Mouse (Mus musculus) CH12.LX (cell line): ENCODE measurements around the gene Trim13. TPM values are rescaled to one million over a fixed set of nuclear protein-coding genes. Genes with fewer than 3 reads are reported as not detected.

ENCODE experiments used
- DNase-seq: peaks from one replicate; pipeline ENCODE4 v3.0.0-alpha.2; 2013; ENCODE audit errors: extremely low read depth
- H3K27ac ChIP-seq: 2 replicates; pipeline ENCODE4 v1.5.1; 2012; ENCODE audit warnings: low read depth, mild to moderate bottlenecking, control low read depth, moderate library complexity; ENCODE audit not compliant: insufficient read depth
- H3K27me3 ChIP-seq: replicated peaks from 2 replicates; pipeline ENCODE3; 2012; ENCODE audit warnings: inconsistent platforms
- H3K36me3 ChIP-seq, 2 experiments: replicated peaks in 1 of 2; 2 replicates each; pipeline versions ENCODE3 to v1.6.1; 2012; ENCODE audit warnings: inconsistent platforms in 1 of 2, low read length in 1 of 2, mild to moderate bottlenecking in 1 of 2, mixed read lengths in 1 of 2, moderate library complexity in 1 of 2; ENCODE audit not compliant: control insufficient read depth in 1 of 2, insufficient read depth in 1 of 2
- H3K4me1 ChIP-seq, 2 experiments: 2 replicates each; pipeline ENCODE4 v1.6.1; 2012; ENCODE audit warnings: inconsistent platforms in 1 of 2, moderate library complexity in 1 of 2; ENCODE audit not compliant: insufficient read depth in 2 of 2, control insufficient read depth in 1 of 2
- H3K4me2 ChIP-seq: 2 replicates; pipeline ENCODE4 v1.6.1; 2012; ENCODE audit warnings: low read depth, mild to moderate bottlenecking, control low read depth; ENCODE audit not compliant: poor library complexity, insufficient read depth, severe bottlenecking
- H3K4me3 ChIP-seq, 3 experiments: fragments of 150-350 bp in 1 of 3; sonication (generic) in 1 of 3; replicated peaks in 1 of 3; 2 replicates each; pipeline versions ENCODE3 to v1.5.1; 2011 to 2012; ENCODE audit warnings: low read depth in 2 of 3, low read length in 2 of 3, mild to moderate bottlenecking in 2 of 3, moderate library complexity in 2 of 3, control low read depth in 1 of 3, improper control_type of control experiment in 1 of 3, inconsistent platforms in 1 of 3, mixed read lengths in 1 of 3; ENCODE audit not compliant: poor library complexity in 1 of 3
- H3K79me2 ChIP-seq: replicated peaks from 2 replicates; pipeline ENCODE4 v1.6.1; 2012; ENCODE audit warnings: mild to moderate bottlenecking, moderate library complexity; ENCODE audit not compliant: control insufficient read depth, poor library complexity, insufficient read depth, severe bottlenecking; ENCODE audit errors: extremely low read depth
- H3K9ac ChIP-seq: 2 replicates; pipeline ENCODE4 v1.6.1; 2012; ENCODE audit warnings: low read depth, mild to moderate bottlenecking, control low read depth, moderate library complexity; ENCODE audit not compliant: insufficient read depth
- H3K9me3 ChIP-seq: replicated peaks from 2 replicates; pipeline ENCODE3; 2012; ENCODE audit warnings: low read length, inconsistent platforms, mixed read lengths
- BHLHE40 ChIP-seq: IDR thresholded peaks from 2 replicates; pipeline ENCODE4 v1.6.1; 2011; ENCODE audit warnings: mild to moderate bottlenecking, low read depth, low read length, improper control_type of control experiment
- CHD1 ChIP-seq: IDR thresholded peaks from 2 replicates; pipeline ENCODE4 v1.6.1; 2012; ENCODE audit warnings: low read depth, low read length, improper control_type of control experiment, inconsistent platforms
- CHD2 ChIP-seq: IDR thresholded peaks from 2 replicates; pipeline ENCODE4 v1.6.1; 2011; ENCODE audit warnings: low read length, improper control_type of control experiment
- CTCF ChIP-seq, 2 experiments: IDR thresholded peaks in 1 of 2; conservative IDR thresholded peaks in 1 of 2; 2 replicates each; pipeline ENCODE4 v1.5.1; 2011 to 2012; ENCODE audit warnings: low read depth in 2 of 2, low read length in 2 of 2, improper control_type of control experiment in 1 of 2, inconsistent platforms in 1 of 2, mild to moderate bottlenecking in 1 of 2, moderate library complexity in 1 of 2
- E2F4 ChIP-seq: IDR thresholded peaks from 2 replicates; pipeline ENCODE4 v1.6.1; 2011; ENCODE audit warnings: low read depth, low read length, improper control_type of control experiment; ENCODE audit not compliant: insufficient replicate concordance
- ELF1 ChIP-seq: IDR thresholded peaks from 2 replicates; pipeline ENCODE4 v1.6.1; 2014; ENCODE audit warnings: low read depth, mild to moderate bottlenecking, inconsistent platforms, low read length, improper control_type of control experiment
- ETS1 ChIP-seq: conservative IDR thresholded peaks from 2 replicates; pipeline ENCODE4 v1.6.1; 2012; ENCODE audit warnings: low read depth, mild to moderate bottlenecking, inconsistent platforms, low read length, improper control_type of control experiment, moderate library complexity
- GABPA ChIP-seq: IDR thresholded peaks from 2 replicates; pipeline ENCODE4 v1.6.1; 2012; ENCODE audit warnings: low read depth, low read length, improper control_type of control experiment, inconsistent platforms; ENCODE audit not compliant: insufficient replicate concordance
- IRF4 ChIP-seq: IDR thresholded peaks from 2 replicates; pipeline ENCODE4 v1.6.1; 2014; ENCODE audit warnings: low read depth, mild to moderate bottlenecking, inconsistent platforms, low read length, improper control_type of control experiment
- JUN ChIP-seq: IDR thresholded peaks from 2 replicates; pipeline ENCODE4 v1.6.1; 2011; ENCODE audit warnings: low read depth, mild to moderate bottlenecking, low read length, improper control_type of control experiment, moderate library complexity; ENCODE audit not compliant: insufficient read depth
- JUND ChIP-seq: conservative IDR thresholded peaks from 2 replicates; pipeline ENCODE4 v1.6.1; 2011; ENCODE audit warnings: low read depth, low read length, improper control_type of control experiment
- KAT2A ChIP-seq: IDR thresholded peaks from 2 replicates; pipeline ENCODE4 v1.6.1; 2012; ENCODE audit warnings: low read length, improper control_type of control experiment, inconsistent platforms; ENCODE audit not compliant: insufficient replicate concordance
- MAX ChIP-seq: IDR thresholded peaks from 2 replicates; pipeline ENCODE4 v1.6.1; 2011; ENCODE audit warnings: low read length, improper control_type of control experiment
- MAZ ChIP-seq: IDR thresholded peaks from 2 replicates; pipeline ENCODE4 v1.6.1; 2012; ENCODE audit warnings: low read depth, mild to moderate bottlenecking, inconsistent platforms, low read length, improper control_type of control experiment, moderate library complexity
- MEF2A ChIP-seq: IDR thresholded peaks from 2 replicates; pipeline ENCODE4 v1.6.1; 2014; ENCODE audit warnings: low read depth, mild to moderate bottlenecking, inconsistent platforms, low read length, improper control_type of control experiment, borderline replicate concordance
- MXI1 ChIP-seq: IDR thresholded peaks from 2 replicates; pipeline ENCODE4 v1.6.1; 2011; ENCODE audit warnings: mild to moderate bottlenecking, low read depth, low read length, improper control_type of control experiment
- MYC ChIP-seq: IDR thresholded peaks from 2 replicates; pipeline ENCODE4 v1.6.1; 2011; ENCODE audit warnings: low read depth, mild to moderate bottlenecking, improper control_type of control experiment, low read length
- NELFE ChIP-seq: IDR thresholded peaks from 2 replicates; pipeline ENCODE4 v1.6.1; 2011; ENCODE audit warnings: low read depth, low read length, improper control_type of control experiment
- NRF1 ChIP-seq: IDR thresholded peaks from 2 replicates; pipeline ENCODE4 v1.6.1; 2014; ENCODE audit warnings: low read depth, mild to moderate bottlenecking, inconsistent platforms, low read length, improper control_type of control experiment, moderate library complexity
- POLR2A ChIP-seq: IDR thresholded peaks from 2 replicates; pipeline ENCODE4 v1.6.1; 2011; ENCODE audit warnings: low read depth, mild to moderate bottlenecking, improper control_type of control experiment, low read length
- POLR2AphosphoS2 ChIP-seq: IDR thresholded peaks from 2 replicates; pipeline ENCODE4 v1.6.1; 2011; ENCODE audit warnings: low read depth, low read length, improper control_type of control experiment
- RCOR1 ChIP-seq: conservative IDR thresholded peaks from 2 replicates; pipeline ENCODE4 v1.6.1; 2012; ENCODE audit warnings: low read depth, mild to moderate bottlenecking, inconsistent platforms, low read length, improper control_type of control experiment
- SIN3A ChIP-seq: IDR thresholded peaks from 2 replicates; pipeline ENCODE4 v1.6.1; 2012; ENCODE audit warnings: low read length, improper control_type of control experiment, inconsistent platforms
- SMC3 ChIP-seq: IDR thresholded peaks from 2 replicates; pipeline ENCODE4 v1.6.1; 2011; ENCODE audit warnings: low read depth, low read length, improper control_type of control experiment
- TBP ChIP-seq: conservative IDR thresholded peaks from 2 replicates; pipeline ENCODE4 v1.6.1; 2011; ENCODE audit warnings: low read depth, low read length, improper control_type of control experiment
- TCF12 ChIP-seq: IDR thresholded peaks from 2 replicates; pipeline ENCODE4 v1.6.1; 2014; ENCODE audit warnings: low read depth, mild to moderate bottlenecking, inconsistent platforms, low read length, improper control_type of control experiment
- USF1 ChIP-seq: IDR thresholded peaks from 2 replicates; pipeline ENCODE4 v1.6.1; 2014; ENCODE audit warnings: low read depth, mild to moderate bottlenecking, inconsistent platforms, low read length, improper control_type of control experiment
- USF2 ChIP-seq: conservative IDR thresholded peaks from 2 replicates; pipeline ENCODE4 v1.6.1; 2011; ENCODE audit warnings: low read depth, low read length, improper control_type of control experiment
- ZC3H11A ChIP-seq: IDR thresholded peaks from 2 replicates; pipeline ENCODE4 v1.6.1; 2012; ENCODE audit warnings: low read depth, mild to moderate bottlenecking, inconsistent platforms, low read length, improper control_type of control experiment
- ZKSCAN1 ChIP-seq: IDR thresholded peaks from 2 replicates; pipeline ENCODE4 v1.6.1; 2012; ENCODE audit warnings: low read depth, inconsistent platforms, low read length, improper control_type of control experiment, borderline replicate concordance
- dilution Hi-C: fragments of 300-500 bp; cut with MboI; formaldehyde crosslinking; loops from 2 replicates; pipeline ENCODE4 v1.14.3; 2020; ENCODE audit warnings: low sequenced_read_pairs; ENCODE audit not compliant: extremely low pct_unique_long_range_greater_than_20kb, extremely low pct_ligation_motif_present
- in situ Hi-C: fragments of 300-500 bp; cut with MboI; formaldehyde crosslinking; loops from 3 replicates; pipeline ENCODE4 v1.14.3; 2019; ENCODE audit warnings: low sequenced_read_pairs, low pct_ligation_motif_present, low pct_unique_long_range_greater_than_20kb, mixed read lengths
- polyA plus RNA-seq: library from polyadenylated mRNA; unstranded; fragments of >175 nt; gene quantifications from 2 replicates; pipeline ENCODE4 v1.2.1, GENCODE M21; 2012; ENCODE audit warnings: low read depth; ENCODE audit not compliant: insufficient read length
- total RNA-seq, 2 experiments: library from RNA; depleted of rRNA; stranded (reverse); fragments of 300-350 nt in 1 of 2; fragments of >200 nt in 1 of 2; gene quantifications; 2 replicates each; pipeline ENCODE4 v1.2.3; 2012 to 2014

Gene Trim13
- total and polyA plus RNA-seq, 3 experiments, result 3.2 to 7.9 (median 5.7) TPM

- Histone ChIP-seq H3K36me3 (no peaks in the 10 kb centered on the region), H3K79me2 (no peaks in the 10 kb centered on the region), H3K9me3 (no peaks in the 10 kb centered on the region), H3K27me3 (no peaks in the 10 kb centered on the region), H3K4me1 (no peaks in the 10 kb centered on the region), H3K4me3 (no peak overlapping the region), H3K4me2 (no peak overlapping the region), H3K9ac (no peak overlapping the region), H3K27ac (no peak overlapping the region)
- DNase-seq, result no peak
- TF ChIP-seq NRF1 (no peak), GABPA (no peak), USF2 (no peak), CHD2 (no peak), TBP (no peak), POLR2A (no peak), TCF12 (no peak), SIN3A (no peak), SMC3 (no peak), ZKSCAN1 (no peak), MAZ (no peak), ZC3H11A (no peak), JUND (no peak), MYC (no peak), JUN (no peak), NELFE (no peak), CTCF (conservative IDR thresholded peaks at IDR 0.05 in 1 of 2, IDR thresholded peaks at IDR 0.05 in 1 of 2; ENCODE audit: low read depth in 2 of 2, low read length in 2 of 2) (no peak), USF1 (no peak), ELF1 (no peak)
- in situ Hi-C loops (no loop called here), dilution Hi-C loops (no loop called here)
Observed at GRCm38 (mm10) chr14:61613319-61613718, 15.3 kb downstream of the Trim13 start.

- in situ Hi-C loops (no loop called here), dilution Hi-C loops (no loop called here)
- H3K27me3 ChIP-seq, result no peaks in the 10 kb centered on the region
- H3K79me2 ChIP-seq, result no peaks in the 10 kb centered on the region
- H3K4me3 ChIP-seq, result no peak overlapping the region
- H3K36me3 ChIP-seq, result peaks cover 3 to 14% of the 10 kb centered on the region in 2 experiments
- H3K4me1 ChIP-seq, result no peaks in the 10 kb centered on the region
- no peak overlapping the region for H3K4me2 ChIP-seq
- no peak for DNase-seq
- no peak for TF ChIP-seq KAT2A
- TF ChIP-seq CHD2, result no peak
- TF ChIP-seq SMC3, result no peak
- TF ChIP-seq POLR2A, result no peak
- no peak for TF ChIP-seq CHD1
- no peak for TF ChIP-seq IRF4
- no peak for TF ChIP-seq SIN3A
- TF ChIP-seq ETS1, result no peak
- no peak for TF ChIP-seq MYC
- TF ChIP-seq JUN, result no peak
- no peak for TF ChIP-seq RCOR1
- TF ChIP-seq MXI1, result no peak
- no peak for TF ChIP-seq ELF1
- no peak for TF ChIP-seq USF1
- TF ChIP-seq POLR2AphosphoS2, result no peak
- TF ChIP-seq MEF2A, result no peak
- TF ChIP-seq MAX, result no peak
- TF ChIP-seq BHLHE40, result no peak
- TF ChIP-seq E2F4, result no peak
- no peaks in the 10 kb centered on the region for H3K9me3 ChIP-seq
- no peak overlapping the region for H3K27ac ChIP-seq
- no peak overlapping the region for H3K9ac ChIP-seq
Observed at GRCm38 (mm10) chr14:61620371-61620770, 22.3 kb downstream of the Trim13 start.
